Mouse (Mus musculus): ENCODE results near the gene F2.

Gene F2

DNA sequence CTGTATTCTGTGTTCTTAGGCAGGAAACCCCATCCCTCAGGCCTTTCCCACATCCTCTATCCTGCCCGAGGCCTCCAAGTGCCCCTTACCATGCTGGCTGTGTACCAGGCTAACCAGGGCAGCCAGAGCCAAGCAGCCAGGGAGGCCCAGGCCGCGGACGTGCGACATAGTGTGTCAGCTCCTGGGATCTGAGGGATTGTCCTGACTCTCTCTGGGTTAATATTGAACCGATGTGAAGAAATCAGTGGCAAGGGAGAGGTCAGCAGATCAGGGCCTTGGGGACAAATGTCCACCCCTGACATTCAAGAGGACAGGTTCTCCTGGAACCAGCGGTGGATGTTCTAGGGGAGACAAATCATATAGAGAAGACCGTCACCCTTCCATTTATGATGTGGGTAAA lies at the start of gene F2:
TSS of gene F2 (minus strand) at position 186 of the 400 bp plus-strand sequence.
- no peak for TF ChIP-seq GATA4 (IDR thresholded peaks at IDR 0.05; ENCODE audit: insufficient replicate concordance, low read length)

GRCm38 (mm10) chr2:91683919-91684318 lies 47.7 kb upstream of the F2 start:
- TF ChIP-seq GATA4 (IDR thresholded peaks at IDR 0.05; ENCODE audit: insufficient replicate concordance, low read length): no peak

DNA sequence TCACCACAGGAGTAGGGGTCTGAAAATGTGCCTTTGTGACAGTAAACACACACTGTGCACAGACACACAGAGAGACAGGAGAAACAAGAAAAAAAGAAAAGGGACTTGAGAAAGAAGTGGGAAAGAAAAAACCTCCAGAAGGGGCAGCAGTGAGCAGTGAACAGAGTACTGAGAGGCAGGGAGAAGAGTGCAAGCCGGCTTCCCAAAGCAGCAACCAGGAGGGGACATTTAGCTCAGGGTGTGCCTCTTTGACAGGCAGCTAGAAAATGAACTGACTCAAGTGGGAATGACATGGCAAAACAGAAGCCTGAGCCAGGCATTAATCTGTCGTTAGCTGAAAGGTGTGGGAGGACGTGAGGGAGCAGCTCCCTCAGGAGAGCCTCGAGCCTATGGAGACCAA lies 46.6 kb upstream of the F2 start:
- no peak for TF ChIP-seq GATA4 (IDR thresholded peaks at IDR 0.05; ENCODE audit: insufficient replicate concordance, low read length)

DNA sequence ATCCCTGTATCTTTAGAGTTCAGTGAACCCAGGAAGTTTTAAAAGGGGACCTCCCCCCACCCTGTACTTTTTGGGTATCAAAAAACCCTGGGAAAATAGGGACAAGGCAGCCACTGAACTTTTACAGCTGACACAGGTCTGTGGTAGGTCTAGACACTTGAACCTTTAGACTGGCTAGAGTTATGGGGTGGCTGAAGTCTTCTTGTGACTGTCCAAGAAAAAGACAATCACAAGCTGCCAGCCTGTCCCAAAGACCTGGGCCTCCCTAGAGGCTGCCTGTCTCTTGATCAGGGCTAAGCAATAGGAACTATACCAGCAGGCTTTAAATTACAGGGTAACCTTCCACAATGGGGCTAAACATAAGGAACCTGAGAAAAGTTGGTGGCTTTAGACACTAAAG lies 40.7 kb upstream of the F2 start:
- no peak for TF ChIP-seq GATA4 (IDR thresholded peaks at IDR 0.05; ENCODE audit: insufficient replicate concordance, low read length)

DNA sequence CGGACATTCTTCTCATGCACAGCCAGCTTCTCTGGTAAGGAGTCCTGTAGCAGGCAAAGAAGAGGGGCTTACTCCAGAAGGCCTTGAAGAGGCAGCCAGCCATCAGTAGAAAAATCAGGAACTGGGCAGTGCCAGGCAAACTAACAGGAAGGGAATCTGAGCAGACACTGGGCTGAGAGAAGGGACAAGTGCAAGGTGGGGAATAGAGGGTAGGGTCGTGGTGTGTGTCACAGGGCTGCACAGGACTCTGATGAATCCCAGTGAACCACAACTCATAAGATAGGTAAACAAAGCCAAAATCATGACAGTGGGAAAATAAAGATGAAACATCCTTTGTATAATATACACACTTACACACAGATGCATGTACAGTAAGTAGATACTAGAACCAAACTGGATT lies 40.2 kb upstream of the F2 start:
- no peak for TF ChIP-seq GATA4 (IDR thresholded peaks at IDR 0.05; ENCODE audit: insufficient replicate concordance, low read length)

DNA sequence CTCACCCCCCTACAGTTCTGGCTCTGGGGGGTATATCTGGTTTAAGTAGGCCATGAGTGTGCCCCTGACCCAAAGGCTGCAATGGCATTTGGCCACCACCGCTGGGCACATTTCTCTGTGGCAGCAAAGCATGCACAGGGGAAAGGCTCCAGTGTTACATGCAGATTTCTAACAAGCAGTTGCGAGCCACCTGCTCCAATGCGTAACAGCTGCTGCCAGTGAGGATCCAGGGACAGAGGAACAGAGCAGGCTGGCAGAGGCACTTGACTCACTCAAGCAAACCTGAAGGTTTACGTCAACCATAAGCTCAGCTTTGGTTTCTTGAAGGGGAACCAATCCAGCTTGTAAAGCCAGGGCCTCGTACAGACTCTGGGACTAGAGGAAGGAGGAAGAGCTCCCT lies 38.7 kb upstream of the F2 start:
- no peak for TF ChIP-seq GATA4 (IDR thresholded peaks at IDR 0.05; ENCODE audit: insufficient replicate concordance, low read length)

GRCm38 (mm10) chr2:91673587-91673986 lies 37.4 kb upstream of the F2 start:
- TF ChIP-seq GATA4 (IDR thresholded peaks at IDR 0.05; ENCODE audit: insufficient replicate concordance, low read length): no peak

DNA sequence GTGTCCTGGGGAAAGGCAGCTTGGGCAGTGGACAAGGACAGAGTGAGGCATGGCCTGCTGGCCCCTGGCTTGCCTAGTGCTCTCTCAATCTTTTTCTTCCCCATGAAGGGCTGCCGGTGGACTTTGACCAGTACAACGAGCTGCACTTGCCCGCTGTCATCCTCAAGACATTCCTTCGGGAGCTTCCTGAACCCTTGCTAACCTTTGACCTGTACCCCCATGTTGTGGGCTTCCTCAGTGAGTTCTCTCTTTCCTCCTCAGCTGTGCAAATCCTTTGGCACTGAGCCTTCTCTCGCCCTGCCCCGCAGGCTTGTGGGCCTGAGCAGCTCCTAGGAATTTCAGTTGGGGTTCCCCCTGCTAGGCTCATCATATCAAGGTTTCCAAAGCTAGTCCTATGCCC lies 33.8 kb upstream of the F2 start:
- no peak for TF ChIP-seq GATA4 (IDR thresholded peaks at IDR 0.05; ENCODE audit: insufficient replicate concordance, low read length)

DNA sequence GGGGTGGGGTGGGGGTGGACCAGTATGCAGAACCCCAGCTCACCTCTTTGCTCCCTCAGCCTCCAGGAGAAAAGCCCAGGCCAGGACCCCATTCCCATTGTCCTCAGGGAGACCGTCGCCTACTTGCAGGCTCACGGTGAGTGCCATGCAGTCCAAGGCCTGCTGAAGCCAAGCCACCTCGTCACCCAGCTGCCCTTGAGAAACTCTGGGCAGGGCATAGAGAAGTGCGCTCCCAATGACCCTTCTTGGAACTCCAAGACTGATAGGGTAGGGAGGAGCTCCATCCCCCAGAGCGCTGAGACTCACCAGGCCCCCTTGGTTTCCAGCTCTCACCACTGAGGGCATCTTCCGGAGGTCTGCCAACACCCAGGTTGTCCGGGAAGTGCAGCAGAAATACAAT lies 33.1 kb upstream of the F2 start:
- TF ChIP-seq GATA4 (IDR thresholded peaks at IDR 0.05; ENCODE audit: insufficient replicate concordance, low read length): no peak

GRCm38 (mm10) chr2:91667747-91668146 lies 31.5 kb upstream of the F2 start:
- TF ChIP-seq GATA4 (IDR thresholded peaks at IDR 0.05; ENCODE audit: insufficient replicate concordance, low read length): no peak

DNA sequence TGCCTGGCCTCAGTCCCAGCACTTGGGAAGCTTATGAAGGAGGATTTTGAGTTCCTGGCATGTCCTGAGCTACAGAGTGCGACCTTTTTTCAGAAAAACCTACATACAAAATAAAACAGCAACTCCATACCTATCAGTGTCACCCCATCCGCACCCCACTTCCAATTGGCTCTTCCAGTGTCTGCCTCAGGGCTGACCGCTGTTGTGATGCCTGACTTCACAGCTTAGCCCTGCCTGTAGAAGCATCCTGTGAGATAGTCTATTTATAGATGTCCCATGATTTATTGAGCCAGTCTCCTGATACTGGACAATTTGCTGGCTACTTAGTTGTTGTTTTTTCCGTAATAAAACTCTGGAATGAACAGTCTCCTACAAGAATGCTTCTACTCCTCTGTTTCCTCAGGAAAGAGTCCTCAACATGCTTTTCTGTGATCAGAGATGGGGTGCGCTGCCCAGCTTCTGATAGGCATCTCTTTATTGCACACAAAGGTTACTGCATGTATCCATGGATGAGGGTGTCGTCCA lies 30.2 kb upstream of the F2 start:
- TF ChIP-seq GATA4 (IDR thresholded peaks at IDR 0.05; ENCODE audit: insufficient replicate concordance, low read length): no peak

DNA sequence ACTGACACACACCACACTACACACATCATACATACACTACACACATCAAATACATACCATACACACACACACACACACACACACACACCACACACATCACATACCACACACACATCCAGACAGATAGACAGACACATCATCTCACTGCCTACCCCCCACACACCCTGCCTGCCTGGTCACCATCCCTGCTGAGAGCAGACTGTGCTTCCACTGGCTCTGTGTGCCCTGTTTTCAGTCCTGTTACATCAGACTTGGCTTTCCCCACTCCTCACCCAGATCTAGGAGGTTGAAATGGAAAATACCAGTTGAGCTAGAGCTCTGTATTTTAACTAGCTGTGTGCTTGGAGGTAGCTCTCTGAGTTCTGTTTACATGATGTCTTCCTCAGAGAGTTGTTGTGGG lies 28.6 kb upstream of the F2 start:
- no peak for TF ChIP-seq GATA4 (IDR thresholded peaks at IDR 0.05; ENCODE audit: insufficient replicate concordance, low read length)

- TF ChIP-seq GATA4 (IDR thresholded peaks at IDR 0.05; ENCODE audit: insufficient replicate concordance, low read length): no peak
Observed at GRCm38 (mm10) chr2:91660981-91661380, 24.8 kb upstream of the F2 start.

- TF ChIP-seq GATA4 (IDR thresholded peaks at IDR 0.05; ENCODE audit: insufficient replicate concordance, low read length): no peak
Observed at GRCm38 (mm10) chr2:91659657-91660056, 23.4 kb upstream of the F2 start.

- TF ChIP-seq GATA4 (IDR thresholded peaks at IDR 0.05; ENCODE audit: insufficient replicate concordance, low read length): no peak
Observed at GRCm38 (mm10) chr2:91656774-91657173, 20.6 kb upstream of the F2 start.

DNA sequence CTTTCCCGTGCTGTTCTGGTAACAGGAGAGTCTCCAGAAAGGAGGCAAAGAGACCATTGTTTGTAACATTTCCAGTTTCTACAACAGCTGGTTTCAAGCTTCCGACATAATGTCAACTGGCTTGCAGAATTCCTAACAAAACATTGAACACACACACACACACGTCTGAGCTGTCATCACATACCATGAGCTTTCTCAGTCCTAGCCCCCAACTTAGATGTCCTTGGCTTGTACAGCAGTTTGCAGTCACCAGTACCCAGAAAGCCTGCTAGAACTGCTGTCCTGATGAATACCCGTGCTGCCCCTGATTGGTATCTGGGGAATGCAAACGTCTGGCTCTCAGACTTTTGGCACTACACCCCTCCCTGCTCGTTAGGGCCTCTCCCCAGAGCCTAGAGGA lies 19.6 kb upstream of the F2 start:
- TF ChIP-seq GATA4 (IDR thresholded peaks at IDR 0.05; ENCODE audit: insufficient replicate concordance, low read length): no peak

- no peak for TF ChIP-seq GATA4 (IDR thresholded peaks at IDR 0.05; ENCODE audit: insufficient replicate concordance, low read length)
Observed at GRCm38 (mm10) chr2:91655388-91655787, 19.2 kb upstream of the F2 start.

GRCm38 (mm10) chr2:91652863-91653262 lies 16.6 kb upstream of the F2 start:
- no peak for TF ChIP-seq GATA4 (IDR thresholded peaks at IDR 0.05; ENCODE audit: insufficient replicate concordance, low read length)

All from liver, adult (tissue).